Mouse (Mus musculus): ENCODE measurements at regions not wholly inside any gene's neighbourhood (a gene's known extent, or its start where the extent isn't known, plus 50 kb on each side); places are given as distances from the start of the nearest gene placed in this dataset.
A peak's percentile ranks its signal among the peaks of the same experiment; 100 is the strongest.

DNA sequence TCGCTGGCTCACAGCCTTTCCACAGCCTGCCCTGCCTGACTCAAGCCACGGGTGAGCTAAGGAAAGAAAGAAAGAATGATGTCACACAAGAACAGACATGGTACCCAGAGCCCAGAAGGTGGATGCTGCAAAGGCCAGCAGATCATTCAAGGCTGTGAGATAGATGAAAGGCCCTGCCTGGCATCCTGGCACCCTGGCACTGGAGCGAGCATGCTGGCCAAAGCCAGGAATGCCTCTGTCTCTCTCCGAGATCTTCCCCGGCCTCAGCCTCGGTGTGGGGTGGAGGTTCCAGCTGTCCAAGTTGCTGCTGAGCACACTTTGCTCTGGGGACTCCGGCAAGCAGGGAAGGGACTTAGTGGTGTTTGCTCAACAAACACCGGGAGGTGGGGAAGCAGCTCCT lies 116.4 kb upstream of the Lhx5 start:
- DNase-seq (ENCODE audit: low spot score in 2 of 2): no peak

DNA sequence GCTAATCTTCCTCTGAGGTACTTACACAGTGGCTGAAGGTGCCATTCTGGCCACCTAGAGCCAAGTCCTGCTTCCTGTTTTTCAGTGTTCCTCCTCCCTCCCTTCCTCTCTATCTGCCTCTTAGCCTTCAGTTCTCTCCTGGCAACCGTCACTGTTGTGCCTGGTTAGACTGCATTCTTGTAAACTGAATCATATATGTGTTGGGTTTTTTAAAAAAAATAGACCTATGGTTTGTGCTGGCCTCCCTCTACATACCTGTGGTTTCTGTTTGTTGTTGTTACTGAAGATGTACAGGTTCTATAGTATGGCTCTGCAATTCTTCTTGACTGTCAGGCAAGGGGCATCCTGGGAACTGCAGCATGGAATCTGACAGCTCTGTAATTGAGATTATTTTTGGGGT lies 112.5 kb upstream of the Lhx5 start:
- peak in 1 of 2 experiments; percentile 4 for DNase-seq (ENCODE audit: low spot score in 2 of 2)

DNA sequence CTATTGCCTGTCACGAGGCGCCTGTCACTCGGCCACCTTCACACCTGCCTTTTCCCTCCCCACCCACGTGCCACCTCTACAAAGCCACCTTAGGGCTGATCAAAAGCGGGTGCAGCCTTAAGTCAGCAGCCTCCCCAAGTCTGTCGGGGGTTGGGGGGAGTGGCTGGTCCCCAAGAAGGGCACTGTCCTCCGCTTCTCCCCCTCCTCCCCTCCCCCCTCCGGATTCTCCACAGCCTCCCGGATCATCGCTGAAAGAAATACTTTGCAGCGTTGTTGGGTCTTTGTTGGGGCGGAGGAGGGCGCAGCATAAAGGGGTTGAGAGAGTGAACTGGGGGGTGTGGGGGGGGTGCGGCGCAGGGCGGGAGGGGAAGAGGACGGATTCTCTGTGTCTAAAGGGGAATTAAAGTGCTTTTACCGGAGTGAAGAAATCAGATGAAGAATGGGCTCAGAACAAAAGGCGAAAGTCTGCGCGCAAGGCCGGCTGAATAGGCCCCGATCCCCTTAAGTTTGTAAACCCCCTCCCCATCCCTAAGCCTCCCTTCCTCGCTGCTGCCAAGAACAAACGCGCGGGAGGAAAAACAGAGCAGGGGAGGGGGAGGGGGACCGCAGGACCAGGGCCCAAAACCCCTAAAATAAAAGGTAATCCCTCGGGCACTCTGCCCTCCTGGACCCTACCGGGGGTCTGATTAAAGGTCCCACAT lies 109.3 kb upstream of the Lhx5 start:
- DNase-seq (ENCODE audit: low spot score in 2 of 2): no peak

DNA sequence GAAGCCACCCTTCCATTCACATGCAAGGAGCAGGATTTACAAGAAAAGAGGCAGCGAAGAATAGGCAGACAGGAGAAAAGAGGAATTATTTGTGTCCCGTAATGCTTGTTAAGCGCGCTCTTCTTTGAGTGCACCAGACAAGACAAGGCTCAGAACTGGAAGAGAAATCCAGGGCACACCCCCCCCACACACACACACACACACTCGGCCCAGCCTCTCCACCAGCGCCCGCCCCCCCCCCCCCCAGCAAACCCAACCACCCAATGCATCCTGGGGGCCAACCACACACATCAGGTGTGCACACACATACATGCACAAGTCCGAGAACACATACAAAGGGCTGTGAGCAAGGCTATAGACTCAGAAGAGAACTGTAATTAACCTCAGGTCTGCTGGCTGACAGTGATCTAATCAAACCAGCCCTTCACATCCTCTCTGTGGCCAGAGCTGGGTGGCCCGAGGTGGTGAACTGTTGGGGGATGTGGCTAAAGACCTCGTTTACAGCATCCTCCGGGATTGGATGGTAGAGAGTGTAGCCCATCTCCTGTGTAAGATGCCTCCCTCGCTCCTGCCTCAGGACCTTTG lies 108.7 kb upstream of the Lhx5 start:
- DNase-seq (ENCODE audit: low spot score in 2 of 2): no peak

DNA sequence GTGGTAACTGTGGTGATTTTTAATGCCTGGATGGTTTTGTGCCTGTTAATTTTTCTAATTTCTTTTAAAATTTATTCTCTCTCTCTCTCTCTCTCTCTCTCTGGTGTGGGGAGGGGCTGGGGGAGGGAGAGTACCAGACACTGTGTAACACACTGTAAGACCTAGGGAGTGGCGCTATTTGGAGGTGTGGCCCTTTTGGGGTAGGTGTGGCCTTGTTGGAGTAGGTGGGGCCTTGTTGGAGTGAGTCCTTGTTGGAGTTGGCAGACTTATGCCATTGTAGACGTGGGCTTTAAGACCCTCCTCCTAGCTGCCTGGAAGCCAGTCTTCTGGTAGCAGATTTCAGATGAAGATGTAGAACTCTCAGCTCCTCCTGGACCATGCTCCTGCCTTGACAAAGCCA lies 107.4 kb upstream of the Lhx5 start:
- DNase-seq (ENCODE audit: low spot score in 2 of 2): no peak

DNA sequence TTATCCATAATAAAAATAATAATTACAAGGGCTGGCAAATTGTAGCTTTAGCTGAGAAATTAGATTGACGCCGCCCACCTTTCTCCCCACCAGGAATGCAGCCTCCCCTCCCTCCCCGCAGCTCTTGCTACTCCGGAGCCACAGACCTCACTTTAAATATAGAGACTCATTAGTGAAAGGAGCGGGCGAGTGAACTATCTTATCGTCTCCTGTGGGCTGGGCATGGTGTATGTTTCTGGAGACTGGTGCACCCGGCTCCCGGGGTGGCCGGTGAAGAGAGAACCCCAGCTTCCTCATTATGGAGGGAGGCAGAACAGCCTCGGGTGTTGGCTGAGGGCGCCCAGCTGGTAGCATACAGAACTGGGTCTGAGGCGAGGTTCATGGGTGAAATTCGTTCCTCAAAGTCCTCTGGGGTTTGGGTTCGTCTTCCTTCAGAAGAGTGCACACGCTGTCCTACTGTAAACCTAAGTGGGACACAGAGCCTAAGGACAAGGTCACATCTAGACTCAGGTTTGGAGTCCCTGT lies 106.1 kb upstream of the Lhx5 start:
- no peak for DNase-seq (ENCODE audit: low spot score in 2 of 2)

DNA sequence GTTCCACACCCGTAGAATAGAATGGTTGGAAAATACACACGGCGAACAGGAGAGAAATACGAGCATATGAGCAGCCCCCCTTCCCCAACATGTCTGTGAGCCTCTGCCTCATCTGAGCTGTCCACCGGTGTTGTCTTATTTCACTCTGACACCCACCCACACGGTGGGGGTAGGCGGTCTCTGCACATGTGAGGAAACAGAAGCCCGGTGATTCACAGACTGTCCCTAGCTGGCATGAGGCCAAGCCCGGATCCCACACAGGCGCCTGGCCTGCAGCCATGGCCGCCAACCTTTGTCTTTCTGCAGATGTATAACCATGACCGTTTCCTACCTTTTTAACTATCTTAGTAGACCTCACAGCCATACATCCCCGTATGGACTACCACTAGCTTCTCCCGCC lies 99.5 kb upstream of the Lhx5 start:
- no peak for DNase-seq (ENCODE audit: low spot score in 2 of 2)

DNA sequence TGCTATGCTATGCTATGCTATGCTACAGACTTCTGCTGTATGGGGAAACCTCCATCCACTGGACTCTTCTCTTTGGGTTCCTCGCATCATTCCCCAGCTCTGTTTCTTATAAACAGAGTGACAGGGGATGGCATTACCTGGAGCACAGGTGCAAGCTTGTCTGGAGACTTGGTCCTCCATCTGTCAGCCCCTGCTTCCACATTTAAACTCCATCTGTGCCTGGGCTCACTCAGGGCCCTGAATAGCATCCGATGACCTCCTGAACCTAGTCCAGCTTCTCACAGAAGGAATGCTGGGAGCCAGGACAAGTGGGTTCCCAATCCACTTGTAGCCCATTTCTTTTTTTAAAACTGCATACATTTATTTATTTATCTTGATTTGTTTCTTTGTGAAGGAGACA lies 92.3 kb upstream of the Lhx5 start:
- DNase-seq (ENCODE audit: low spot score in 2 of 2): no peak

DNA sequence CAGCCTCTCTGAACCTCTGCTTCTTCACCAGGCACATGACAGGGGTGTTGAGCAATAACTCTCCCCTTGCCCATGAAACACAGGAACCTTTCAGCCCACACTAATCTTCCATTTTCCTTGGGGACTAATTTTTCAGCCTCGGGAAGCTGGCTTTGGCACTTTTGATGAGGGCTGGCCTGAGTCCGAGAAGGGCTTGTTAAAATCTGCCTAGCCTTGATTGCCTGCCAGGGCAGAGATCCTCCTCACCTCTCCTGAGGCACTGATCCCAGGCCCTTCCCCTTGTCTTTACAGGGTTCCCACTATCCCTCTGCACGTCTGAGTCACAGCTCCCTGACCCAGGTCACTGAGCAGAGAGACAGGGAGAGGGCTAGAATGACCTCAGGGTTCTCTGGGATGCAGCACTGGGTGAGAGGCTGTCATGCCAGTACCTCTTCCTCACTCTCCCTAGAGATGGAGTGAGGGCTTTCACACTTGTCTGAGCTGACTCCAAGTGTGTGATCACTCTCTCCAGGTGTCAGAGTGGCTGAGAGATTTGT lies 90.7 kb upstream of the Lhx5 start:
- DNase-seq (ENCODE audit: low spot score in 2 of 2): no peak

DNA sequence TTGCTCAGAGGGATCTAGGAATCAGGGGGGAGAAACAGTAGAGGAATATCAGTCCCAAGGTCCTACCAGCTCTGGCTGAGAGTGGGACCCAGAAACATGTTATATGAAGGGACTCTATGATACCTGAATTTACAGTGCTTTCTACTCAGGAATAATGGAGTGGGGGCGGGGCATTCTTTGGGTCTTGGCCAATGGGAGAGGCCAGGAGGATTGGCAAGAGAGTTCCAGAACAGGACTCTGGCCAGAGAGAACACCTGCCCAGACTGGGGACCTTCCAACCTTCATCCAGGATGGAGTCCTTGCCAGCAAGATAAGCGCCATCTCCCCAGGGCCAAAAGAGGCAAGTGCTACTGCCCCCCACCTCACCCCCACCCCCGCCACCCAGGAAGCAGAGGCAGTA lies 81.0 kb upstream of the Lhx5 start:
- no peak for DNase-seq (ENCODE audit: low spot score in 2 of 2)

DNA sequence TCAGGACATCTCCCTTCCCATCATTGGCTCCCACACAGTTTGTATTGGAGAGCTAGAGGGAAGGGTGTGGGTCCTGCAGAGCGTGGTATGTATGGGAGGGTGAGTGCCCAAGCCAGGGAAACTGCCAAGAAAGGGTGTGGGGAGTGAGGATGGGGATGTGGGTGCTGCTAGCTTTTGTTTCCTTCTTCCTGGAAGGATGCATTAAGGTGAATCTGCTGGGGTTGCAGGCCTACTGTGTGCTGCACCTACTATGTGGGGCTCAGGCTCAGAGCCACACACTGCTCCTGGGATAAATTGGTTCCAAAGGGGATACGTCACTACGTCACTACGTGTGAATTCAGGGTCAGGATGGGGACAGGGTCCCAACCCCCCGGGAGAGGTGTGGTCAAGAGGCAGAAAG lies 79.7 kb upstream of the Lhx5 start:
- DNase-seq (ENCODE audit: low spot score in 2 of 2): no peak

DNA sequence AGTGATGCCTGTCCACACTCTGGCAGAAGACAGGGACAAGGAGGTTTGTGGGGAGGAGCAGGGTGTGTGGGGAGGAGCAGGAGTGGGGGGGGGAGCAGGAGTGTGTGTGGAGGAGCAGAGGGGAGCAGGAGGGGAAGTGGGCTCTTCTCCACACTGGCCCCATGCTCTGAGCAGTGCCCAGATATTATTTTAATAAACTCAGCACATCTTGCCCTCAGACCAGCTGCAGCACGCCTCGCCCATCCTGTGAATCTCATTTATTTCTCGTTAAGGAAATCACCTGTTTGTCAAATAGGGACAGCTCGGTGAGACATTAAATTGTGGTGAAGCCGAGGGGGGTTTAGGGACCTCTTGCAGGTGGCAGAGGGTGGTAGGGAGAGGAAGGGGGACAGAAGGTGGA lies 77.8 kb upstream of the Lhx5 start:
- DNase-seq (ENCODE audit: low spot score in 2 of 2): no peak

DNA sequence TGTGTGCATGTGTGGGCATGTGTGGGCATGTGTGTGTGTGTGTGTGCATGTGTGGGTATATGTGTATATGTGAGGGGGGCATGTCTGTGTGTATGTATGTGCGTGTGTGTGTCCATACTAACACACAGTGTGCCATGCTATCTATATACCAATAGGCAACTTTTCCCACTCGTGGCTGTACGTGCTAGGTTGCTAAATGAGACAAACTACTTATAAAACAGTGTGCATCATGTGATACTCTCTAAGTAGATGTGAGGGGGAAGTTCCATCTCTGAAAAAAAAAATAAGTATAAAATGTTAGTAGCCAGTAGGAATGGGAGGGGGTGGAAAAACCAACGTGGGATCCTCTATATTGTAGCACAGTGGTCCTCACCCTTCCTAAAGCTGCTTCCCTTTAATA lies 74.5 kb upstream of the Lhx5 start:
- no peak for DNase-seq (ENCODE audit: low spot score in 2 of 2)

DNA sequence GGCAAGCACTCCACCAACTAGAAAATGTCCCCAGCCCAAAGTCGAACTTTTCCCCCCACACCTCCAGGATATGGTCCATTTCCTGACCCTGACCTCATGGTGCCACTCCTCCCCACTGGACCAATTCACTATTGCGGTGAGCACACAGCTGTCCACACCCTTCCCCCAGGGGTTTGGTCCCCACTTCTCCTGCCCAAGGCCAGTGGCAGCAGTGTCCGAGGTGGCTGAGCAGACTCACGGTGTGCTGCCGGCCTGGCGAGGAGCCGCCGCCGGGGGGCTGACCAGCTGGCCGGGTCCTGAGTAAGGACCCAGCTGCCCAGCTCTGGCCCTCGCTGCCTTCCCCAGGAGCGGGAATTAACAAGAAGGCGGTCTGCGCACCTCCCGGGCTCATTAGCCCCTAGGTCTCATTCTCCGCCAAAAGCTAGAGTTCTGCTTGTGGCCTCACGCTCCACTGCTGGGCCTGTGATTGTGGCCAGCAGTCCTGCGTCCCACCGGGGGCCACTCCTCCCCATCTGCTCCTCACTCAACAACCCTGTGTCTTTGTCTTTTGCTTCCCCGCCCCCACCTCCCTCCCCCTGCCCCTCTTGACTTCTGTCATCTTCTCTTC lies 73.3 kb upstream of the Lhx5 start:
- DNase-seq (ENCODE audit: low spot score in 2 of 2): no peak

DNA sequence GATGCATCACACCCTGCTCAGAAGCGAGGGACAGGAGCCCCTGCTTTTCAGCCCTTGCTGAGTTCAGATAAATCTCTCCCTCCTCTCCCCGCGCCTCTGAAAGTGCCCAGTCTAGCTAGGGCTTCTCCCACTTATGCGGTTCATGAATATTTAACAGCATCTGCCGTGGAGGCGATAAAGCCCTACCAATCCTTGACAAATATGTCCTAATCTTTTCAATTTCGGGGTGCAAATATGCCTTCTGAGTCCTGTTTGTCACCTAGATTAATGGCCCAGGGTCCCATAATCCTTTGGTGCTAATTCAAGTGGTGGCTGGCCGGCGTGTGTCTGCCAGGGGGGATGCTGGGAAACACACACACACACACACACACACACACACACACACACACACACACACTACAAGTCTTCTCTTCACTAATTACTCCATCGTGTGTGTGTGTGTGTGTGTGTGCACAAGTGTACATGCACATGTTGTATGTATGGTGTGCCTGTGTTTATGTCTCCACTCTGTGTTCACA lies 65.5 kb upstream of the Lhx5 start:
- no peak for DNase-seq (ENCODE audit: low spot score in 2 of 2)

DNA sequence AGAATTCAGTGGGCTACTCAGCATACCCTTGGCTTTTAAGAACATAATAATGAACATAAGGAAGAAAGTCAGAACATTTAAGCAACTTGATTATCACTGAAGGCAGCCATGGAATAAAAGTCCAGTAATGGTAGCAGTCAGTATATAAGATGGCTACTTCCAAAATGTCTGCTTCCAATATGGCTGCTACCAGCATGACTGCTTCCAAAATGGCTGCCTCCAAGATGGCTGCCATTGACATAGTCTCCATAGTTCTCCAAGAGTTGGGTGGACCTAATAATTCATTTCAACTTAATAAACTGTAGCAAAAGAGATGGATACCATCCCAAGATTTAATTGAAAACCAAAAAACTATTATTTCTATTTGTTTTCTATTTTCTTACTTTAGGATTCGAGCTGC lies 62.7 kb upstream of the Lhx5 start:
- DNase-seq (ENCODE audit: low spot score in 2 of 2): no peak

DNA sequence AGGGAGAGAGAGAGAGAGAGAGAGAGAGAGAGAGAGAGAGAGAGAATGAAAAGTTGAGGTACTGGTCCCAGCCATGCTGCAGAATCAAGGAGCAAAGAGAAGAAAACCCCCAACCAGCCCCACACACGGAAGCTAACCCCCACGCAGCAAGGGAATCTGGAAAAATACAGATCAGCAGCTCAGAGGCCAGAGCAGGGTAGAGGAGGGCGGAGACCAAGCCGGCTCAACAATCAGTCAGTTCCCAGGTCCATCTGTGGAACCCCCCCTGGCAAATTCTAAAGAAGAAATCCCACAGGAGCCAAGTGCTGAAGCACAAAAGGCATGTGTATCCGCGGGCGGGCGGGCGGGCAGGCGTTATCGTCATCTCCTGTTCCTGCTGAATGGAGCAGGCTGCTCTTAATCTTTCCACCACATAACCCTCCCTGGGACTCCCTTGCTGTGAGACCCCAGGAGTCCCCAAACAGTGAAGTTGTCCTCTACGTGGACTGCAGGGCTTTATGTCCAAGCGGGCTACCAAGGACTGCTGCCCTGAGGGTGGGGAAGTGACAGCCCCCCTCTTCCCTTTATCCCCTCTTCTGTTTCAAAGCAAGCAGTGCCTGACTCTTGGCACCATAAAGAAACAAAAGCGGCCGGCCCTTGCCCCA lies 60.2 kb upstream of the Lhx5 start:
- DNase-seq (ENCODE audit: low spot score in 2 of 2): no peak

DNA sequence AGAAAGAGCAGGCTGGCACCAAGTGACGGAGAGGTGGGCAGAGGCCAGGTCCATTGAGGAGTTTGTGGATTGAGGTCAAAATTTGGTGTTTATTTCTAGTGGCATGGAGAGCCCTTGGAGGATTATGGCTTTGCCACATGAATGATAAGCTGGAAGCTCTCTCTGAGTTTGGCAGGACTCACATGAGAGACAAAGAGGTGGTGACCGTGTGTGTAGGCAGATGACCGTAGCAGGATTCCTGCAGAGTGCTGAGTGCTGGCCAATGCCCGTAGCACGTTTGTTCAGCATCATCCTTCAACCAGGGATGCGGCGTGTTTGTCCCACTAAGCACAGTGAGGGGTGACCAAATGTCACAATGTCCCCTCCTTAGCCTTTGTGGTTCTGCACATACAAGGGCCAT lies 58.1 kb upstream of the Lhx5 start:
- DNase-seq (ENCODE audit: low spot score in 2 of 2): no peak

Measured in urinary bladder, adult 18-20 months (tissue).